Mouse (Mus musculus): Measurements from ENCODE around the gene Myo5c.

DNA sequence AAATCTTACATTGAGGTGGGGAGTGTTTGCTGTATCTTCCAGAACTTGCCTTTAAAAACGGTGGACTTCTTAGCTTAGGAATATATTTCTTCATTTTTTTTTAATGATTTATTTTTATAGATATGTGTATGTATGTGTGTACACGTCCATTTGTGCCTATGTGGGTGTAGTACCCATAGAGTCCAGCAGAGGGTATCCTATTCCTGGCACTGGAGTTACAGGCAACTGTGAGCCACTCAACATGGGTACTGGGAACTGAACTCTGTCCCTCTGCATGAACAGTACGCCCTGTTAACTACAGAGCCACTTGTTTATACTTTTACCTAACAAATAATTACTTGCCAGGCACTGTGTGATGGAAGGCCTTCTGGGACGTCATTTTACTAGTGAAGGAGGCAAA is 27.8 kb downstream of the Myo5c start:
- TF ChIP-seq CTCF (IDR thresholded peaks at IDR 0.05; ENCODE audit: extremely low read depth, insufficient read length, insufficient replicate concordance, low read depth, low read length) (peak; percentile 13; the same call in 1 of the 2 replicates), POLR2A (IDR thresholded peaks at IDR 0.05; ENCODE audit: low read depth, low read length) (no peak)
